Mouse (Mus musculus) cerebellum, postnatal 4 days (tissue): ENCODE results near the gene Tmc7.

Experiments
- DNase-seq, 2 experiments: peaks; one replicate each; pipeline ENCODE4 v3.0.0; 2022; ENCODE audit warnings: low spot score in 2 of 2, mixed read lengths in 1 of 2

Tmc7 gene

DNA sequence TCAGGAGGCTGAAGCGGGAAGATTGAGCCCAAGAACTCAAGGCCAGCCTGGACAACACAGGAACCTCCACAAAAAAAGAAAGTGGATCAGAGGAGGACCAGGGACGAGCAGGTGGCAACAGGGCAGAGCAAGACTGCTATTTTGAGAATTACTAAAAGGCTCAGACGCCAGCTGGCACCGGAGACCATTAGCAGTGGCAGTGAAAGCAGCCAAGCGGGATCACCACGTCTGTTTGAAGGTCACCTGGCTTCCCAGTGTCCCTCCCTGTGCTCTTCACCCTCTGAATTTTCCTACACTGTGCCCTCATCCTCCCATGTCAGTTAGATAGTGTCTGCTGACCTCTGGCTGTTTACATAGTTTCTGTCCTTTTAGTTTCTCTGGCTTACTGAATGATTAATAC lies 1.3 kb upstream of the Tmc7 start:
- DNase-seq, result no peak

DNA sequence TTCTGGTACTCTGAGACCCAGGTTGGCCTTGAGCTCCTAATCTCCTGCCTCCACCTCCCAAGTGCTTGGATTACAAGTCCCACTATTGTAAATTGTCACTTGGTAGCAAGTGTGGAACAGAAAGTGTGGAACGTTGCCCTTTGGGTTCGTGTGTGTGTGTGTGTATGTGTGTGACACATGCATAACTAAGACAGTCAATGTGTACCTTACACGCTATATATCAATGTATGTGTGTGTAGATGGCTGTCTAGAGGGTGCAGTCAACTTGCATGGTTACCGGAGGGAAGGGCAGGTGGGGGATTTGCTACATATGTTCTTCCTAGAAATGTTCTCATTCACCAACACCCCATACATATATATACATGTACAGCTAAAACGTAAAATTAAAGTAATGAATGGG lies 390 bp upstream of the Tmc7 start:
- DNase-seq, result no peak

DNA sequence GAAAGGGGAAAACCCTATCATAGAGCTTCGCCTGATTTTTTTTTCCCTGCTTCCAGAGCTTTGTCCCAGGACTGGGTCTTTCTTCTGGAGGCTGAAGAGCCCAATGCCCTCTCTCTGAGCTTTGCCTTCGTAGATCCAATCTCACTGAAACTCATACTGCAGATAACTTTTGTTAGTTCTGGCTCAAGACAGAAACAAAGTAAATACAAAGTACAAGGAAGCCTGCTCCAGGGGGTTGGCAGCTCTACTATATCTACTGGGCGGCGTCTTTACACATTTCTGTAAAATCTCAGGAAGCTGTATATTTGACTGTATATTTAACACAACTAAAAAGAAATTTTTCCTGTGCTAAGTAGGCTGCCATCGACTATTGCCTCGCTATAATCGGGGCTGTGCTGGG lies 715 bp downstream of the Tmc7 start:
- DNase-seq, result no peak

DNA sequence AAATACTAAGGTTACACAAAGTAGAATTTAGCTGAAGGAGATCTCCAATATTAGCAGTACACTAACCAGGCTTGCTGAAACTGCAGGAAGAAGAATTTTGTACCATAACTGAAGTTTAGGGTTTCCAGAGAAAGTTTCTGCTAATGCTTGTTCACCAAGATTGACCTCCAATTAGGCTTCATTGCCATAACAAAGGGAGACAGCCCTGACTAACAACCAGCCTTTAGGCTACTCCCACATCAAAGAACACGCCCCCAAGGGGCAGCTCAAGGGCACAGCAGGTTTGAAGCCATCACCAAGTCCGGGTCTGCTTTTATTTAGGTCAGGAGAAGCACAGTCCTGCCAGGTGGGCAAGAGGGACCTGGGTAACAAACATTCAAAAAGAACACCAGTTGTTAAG lies 4.6 kb downstream of the Tmc7 start:
- no peak for DNase-seq

DNA sequence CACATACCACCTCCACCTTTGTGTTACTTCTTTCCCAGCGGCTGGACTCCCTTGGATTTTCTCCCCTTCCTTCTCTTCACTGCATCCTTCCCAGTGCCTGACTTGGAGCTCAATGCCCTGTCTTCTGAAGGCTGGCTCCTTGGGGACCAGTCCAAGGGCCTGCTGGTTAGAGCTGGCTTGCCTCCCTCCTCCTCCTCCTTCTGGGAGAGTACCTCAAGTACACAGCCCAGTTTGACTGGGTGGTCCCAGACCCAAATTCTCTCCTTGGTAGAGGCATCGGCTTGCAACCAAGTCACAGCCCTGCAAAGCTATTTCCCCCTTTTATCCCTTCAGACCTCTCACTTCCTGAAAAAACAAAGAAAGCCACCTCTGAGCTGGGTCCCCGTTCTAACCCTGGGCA lies 6.3 kb downstream of the Tmc7 start:
- no peak for DNase-seq

DNA sequence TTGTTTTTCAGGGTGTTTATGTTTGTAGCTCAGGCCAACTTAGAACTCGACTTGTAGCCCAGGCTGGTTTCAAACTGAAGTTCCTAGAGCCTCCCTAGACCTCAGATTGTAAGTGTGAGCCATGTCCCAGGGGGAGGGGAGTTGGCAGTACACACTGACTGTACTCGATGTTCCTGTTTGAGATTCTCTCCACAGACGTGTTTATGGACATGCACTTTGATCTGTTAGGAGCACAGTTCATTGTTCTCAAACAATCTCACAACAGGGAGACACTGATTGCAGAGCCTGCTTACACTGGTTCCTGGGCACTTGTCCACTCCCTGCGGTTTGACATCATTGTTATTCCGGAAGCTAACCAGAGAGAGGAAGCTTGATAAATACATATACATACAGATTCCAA lies 12.5 kb downstream of the Tmc7 start:
- DNase-seq, result no peak

DNA sequence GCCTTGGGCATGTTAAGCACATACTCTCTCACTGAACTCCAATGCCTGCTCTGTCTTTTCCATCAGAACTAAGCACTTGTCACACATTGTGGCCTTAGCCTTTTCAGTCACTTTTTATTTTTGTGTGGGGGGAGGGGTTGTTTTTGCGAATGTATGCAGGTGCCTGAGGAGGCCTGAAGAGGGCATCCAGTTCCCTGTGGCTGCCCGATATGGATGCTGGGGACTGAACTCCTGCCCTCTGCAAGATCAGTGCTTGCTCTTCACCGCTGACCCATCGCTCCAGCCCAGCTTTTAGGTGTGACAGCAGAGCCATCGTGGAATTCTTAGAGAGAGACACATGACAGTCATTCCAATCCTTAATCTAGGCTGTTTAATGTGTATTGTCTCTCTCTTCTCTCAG lies 13.2 kb downstream of the Tmc7 start:
- no peak for DNase-seq

DNA sequence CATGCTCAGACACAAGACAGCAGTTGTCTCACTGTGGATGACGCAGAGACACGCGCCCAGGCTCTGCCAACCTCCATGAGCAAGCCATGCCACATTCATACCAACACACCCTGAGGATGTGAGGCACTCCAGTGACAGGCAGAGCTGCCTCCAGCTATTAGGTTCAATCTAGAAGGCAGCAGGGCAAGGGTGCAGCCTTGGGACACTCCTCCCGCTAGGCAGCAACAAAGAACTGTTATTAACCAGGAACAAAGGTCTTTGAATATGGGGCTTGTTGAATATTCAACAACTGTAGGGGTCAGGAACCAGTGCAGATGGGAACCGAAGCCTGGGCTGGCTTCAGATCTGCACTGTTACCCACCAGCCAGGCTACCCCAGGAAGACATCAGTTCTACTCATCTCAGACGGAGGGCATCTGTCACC lies 15.4 kb downstream of the Tmc7 start:
- DNase-seq, result no peak

DNA sequence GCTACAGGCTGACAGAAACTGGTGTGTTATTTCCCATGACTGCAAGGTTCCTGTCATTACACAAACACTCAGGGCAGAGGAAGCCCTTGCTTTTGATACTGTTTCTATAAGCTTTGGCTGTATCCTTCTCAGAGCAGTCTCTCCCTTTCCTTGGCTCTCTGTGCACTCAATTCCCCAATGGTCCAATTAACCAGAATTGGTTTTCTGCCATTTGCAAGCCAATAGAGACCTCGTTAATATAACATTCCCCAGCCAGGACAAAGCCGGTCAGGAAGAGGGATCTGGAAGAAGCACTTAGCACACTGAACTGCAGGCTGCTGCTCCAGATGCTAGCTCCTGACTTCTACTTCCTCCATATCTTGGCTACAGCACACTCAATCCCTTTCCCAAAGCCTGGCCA lies 30.2 kb downstream of the Tmc7 start:
- no peak for DNase-seq

DNA sequence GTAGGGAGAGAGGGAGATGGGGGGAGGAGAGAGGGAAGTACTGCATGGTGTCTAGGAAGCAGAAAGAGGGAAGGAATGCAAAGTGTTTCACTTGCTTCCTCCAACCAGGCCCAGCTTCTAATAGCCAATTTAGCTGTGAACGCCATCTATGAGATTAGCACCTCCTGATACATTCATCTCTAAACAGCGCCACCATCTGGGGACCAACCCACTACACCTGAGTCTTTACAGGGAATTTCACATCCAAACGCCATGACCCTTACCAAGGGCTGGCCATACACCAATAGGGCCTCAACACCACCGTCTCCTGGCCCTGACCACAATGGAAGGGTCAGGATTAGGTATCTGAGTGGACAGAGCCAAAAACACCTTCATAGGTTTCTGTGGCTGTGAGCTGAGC lies 30.7 kb downstream of the Tmc7 start:
- DNase-seq, result no peak

DNA sequence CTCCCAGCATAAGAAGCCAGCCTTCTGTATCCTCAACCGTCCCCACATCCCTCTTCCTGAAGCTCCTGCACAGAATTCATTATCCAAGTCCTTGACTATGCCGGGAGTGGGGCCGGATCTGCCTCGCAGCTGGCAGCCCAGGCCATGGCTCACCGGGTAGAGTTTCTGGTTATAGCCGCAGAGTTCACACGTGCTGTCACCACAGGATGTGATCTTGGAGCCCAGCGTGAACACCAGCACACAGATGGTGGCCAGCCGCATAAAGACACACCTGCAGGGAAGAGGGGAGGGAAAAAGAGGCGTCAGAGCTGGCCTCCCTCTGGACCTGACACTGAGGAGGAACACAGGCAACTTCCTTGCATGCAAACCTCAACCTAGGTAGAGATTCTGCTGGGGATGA lies 37.1 kb downstream of the Tmc7 start:
- no peak for DNase-seq

DNA sequence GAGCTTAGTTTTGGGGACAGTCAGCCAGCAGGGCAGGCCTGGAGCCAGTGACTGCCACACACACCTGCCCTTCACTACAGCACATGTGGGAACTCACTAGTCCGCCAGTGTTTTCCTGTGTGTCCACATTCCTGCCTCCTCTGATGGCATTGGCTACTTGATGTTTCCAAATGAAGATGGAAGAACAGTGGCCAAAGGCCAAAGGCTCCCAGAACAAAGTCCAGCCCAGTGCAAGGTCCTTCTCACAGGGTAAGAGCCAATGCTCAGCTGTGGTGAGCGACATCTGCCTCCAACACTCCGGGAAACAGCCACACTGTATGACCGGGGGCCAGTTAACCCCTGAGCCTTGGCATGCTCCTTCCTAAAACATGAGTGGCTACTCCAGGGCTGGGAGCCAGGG lies 40.4 kb downstream of the Tmc7 start:
- DNase-seq, result no peak

DNA sequence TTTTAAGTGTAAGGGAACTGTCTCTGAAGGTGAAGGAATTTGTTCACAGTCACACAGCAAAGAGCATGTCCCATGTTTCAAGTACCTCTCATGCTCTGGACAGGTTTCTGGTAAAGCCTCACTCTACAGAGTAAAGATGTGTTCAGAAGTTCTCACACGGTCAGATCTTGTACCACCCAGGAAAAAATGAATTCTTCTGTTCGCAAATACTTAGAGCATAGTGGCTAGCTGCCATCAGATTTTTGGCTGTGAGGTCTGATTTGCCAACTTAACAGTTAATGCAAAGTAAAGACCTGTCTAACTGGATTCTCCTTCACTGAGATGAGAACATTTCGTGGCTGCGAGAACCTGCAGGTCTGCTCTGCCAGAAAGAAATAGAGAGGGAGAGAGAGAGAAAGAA lies 49.5 kb downstream of the Tmc7 start:
- no peak for DNase-seq

DNA sequence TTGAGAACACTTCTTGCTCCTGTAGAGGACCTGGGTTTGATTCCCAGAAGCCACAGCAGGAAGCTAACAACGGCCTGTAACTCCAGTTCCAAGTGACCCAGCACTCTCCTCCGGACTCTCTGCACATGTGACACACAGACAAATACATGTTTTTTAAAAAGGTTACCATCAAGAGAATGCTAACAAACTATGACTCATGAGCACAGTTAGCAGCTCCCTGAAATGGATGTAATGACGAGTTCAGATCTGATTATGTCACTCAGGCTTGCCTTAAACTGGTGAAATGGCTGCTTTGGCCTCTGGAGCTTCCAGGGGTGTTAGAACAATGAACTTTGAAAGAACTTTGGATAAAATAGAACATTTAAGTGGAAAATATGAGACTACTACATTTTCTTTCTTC lies 50.2 kb downstream of the Tmc7 start:
- DNase-seq, result no peak

DNA sequence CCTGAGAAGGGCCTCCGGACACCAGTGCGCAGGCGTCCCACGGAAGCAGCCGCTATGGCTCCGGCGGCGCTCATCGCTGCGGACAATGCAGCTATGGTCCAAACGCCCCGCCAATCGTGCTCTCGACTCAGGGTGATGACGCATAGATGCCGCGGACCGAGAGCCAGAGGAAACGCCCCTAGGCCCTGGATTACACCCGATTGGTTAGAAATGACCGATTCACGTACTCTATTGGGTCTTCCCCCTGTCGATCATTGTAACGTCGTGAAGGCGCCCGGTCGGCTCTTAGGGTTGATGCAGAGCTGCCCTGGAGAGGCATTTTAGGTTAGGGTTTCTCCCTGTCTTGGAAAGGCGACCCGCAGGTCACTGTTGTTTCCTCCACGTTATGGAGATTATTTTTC lies 51.4 kb downstream of the Tmc7 start, which contains the start of gene Coq7:
Gene Coq7, minus strand, starts transcription at position 179 of the 401 bp plus-strand sequence.
- DNase-seq, result peak; percentile 84 to 95

DNA sequence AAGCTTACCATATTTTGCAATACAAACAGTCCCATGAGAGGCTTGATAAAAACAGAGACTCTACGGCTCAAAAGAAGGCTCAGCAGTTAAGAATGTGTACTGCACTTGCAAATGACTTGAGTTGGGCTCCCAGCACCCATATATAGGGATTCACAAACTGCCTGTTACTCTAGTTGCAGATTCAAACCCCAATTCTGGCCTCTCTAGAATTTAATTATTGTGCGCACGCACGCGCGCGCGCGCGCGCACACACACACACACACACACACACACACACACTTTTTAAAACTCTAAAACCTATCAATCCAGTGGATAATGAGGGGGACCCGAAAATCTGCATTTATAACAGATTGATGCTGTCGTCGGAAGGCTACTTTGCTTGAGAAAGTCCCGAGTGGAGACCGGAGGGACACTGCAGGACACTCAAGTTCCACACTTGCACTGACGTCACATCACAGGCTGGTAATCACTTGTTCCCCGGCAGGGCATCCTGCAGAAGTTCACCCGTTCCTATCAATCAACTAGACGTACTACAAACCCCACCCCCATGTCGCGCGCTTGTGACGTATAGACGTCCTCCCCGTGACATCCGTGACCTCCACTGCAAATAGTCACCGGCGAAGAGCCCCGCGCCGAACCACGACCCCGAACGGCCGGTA lies 51.9 kb downstream of the Tmc7 start:
- peak; percentile 93 to 95 for DNase-seq

DNA sequence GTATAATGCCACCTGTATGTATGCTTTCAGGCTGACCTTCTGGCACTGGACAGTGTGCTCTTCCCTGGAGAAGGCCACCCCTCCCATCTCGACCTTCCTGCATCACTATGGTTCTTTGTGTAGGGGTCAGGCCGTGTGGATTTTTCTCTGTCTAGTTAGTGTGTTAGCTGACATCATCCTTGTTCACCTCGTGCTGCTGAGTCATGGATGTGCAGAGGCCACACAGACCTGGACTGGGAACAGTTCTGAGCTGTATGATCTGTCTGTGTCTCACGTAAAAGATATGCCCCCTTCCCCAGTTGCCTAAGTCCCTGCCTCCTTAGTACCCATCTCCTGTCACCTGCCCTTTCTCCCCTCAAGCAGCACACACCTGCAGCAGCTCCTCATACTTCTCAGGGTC lies 57.6 kb downstream of the Tmc7 start:
- no peak for DNase-seq

DNA sequence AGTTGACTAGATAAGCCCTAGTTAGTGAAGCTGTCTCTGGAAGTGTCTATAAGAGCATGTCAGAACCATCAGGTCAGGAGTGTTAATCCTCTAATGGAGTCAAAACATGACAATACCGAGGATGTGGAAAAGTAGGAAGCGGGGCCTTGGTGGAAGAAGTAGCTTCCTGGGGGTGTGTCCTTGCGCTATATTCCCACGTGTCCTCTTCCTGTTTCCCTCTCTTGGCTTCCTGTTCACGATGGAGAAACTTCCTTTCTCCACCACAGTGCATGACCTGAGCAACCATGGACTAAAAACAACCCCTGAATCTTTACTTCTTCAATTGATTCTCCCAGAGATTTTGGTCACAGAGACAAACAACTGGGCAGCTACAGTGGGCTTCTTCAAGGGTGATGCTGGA lies 62.5 kb downstream of the Tmc7 start:
- DNase-seq, result no peak

DNA sequence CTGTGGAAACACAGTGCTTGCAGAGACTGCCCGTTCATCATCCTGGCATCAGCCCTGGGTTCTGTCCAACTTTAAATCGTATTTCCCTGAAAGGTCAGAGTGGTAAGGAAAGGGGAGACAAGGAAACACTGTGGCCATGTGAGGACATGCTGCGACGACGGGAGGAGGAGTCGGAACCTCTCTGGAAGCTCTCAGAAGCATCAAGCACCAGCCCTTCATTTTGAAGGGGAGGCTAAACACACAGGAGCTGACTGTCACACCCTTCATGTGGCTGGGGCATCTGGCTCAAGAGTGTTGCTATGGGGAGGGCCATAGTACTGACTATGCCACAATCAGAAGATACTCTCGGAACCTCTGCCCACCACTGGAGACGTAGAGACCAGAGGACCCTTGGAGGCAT lies 64.9 kb downstream of the Tmc7 start:
- no peak for DNase-seq

DNA sequence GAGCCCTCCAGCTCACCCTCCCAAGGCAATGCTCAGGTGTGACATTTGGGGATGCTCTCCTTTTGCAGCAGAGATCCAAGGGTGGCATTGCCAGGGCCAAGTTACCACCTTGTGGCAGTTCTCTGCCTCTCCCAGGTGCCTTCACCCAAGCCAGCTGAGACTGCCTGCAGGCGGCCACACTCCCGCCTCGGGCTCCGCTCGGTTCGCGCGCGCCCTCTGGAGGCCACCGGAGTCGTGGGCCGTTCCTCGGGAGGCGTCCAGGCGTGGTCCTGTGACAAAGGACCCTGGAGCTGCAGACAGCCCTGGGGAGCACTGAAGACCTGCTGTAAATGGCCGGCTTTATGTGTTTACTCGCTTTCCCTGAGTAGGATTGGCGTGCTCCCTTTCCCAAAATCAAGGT lies 65.8 kb downstream of the Tmc7 start:
- peak; percentile 59 to 79 for DNase-seq

DNA sequence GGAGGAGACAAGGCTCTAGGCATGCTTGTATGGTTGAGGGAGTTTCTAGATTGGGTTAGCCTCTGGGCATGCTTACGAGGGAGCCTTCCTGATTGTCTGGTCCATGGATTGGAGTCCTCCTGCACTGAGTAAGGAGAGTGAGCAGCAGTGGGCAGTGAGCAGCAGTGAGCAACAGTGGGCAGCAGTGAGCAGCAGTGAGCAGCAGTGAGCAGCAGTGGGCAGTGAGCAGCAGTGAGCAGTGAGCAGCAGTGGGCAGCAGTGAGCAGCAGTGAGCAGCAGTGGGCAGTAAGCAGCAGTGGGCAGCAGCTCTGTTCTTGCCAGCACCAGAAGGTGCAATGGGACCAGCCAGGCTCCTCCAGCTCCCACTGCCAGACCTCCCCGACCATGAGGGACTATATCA lies 66.7 kb downstream of the Tmc7 start:
- DNase-seq, result no peak

DNA sequence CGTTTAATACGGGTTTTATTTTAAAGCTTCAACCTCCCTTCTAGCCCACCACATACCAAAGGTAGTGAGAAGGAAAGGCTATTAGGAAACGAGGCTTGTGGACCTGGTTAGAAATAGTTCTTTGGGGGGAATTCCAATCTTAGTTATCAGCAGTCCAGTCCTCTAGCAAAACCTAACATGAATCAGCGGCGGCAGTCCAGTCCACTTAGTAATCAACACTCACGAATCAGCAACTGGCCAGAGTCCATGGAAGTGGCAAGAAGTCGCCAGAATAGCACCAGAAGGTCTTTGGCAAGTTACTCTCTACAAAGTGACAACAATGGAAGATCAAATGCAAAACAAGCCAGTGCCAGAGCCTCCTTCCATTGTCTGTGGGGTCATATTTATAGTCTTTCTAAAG lies 76.0 kb downstream of the Tmc7 start:
- no peak for DNase-seq

DNA sequence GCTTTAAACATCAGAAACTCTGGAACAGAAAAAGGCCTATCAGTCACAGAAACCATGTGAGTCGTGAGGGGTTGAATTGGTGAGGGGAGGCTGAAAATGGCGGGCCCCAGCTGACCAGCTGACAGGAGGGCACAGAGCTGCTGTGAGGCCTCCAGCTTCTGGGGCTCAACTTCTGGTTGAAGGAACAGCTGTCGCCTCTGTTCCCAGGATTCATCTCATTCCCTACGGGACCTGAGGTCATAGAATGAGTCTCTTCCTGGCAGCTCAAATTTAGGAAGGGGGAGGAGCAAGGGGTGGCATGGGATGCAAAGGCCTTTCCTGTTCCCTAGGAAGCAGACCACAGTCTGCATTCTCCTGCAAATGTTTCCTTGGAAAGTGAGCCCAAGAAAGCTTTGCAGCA lies 80.7 kb downstream of the Tmc7 start:
- no peak for DNase-seq

DNA sequence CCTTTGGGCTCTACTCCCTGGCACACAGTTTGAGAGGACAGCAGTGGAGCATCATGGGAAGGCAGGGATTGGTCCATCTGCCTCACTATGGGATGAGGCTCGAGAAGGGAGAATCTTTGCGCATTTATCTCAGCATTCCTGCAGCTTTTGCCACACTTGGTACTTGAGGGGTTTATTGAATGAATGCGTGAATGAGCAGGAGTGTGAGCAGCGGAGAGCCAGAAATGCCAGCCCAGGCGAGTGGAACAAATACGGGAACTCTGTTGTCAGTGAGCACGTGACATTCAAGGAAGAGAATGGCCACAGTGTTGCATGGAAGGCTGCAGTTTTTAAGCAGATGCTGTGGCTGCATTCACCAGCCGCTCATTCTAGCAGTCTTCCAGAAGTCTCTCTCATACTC lies 82.2 kb downstream of the Tmc7 start:
- DNase-seq, result no peak
